Mouse (Mus musculus) E14TG2a.4 (cell line): ENCODE results near the gene Ncam1.

Source experiments
- CTCF ChIP-seq: conservative IDR thresholded peaks from 2 replicates; pipeline ENCODE4 v1.5.1; 2014; ENCODE audit warnings: low read length
- NANOG ChIP-seq: IDR thresholded peaks from 2 replicates; pipeline ENCODE4 v1.6.1; 2014; ENCODE audit warnings: borderline replicate concordance, low read length, mixed read lengths

DNA sequence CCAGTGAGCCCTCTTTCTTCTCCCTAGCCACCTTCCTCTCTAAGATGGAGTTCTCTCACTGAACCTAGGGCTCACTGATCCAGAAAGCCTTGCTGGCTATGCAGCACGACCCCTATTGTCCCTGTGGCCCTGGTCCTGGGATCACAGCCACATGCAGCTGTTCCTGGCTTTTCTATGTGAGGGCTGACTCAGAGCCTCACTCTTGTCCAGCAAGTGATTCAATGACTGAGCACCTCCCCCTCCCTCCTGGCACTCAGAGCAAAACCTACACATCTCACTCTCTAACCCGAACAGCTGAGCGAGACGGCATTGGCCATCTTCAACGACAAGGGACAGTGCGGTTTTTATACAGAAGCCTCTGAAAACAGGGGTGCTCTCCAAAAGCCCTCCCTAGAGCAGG is 260.9 kb downstream of the Ncam1 start:
- TF ChIP-seq CTCF (no peak), NANOG (no peak)
